Mouse (Mus musculus): ENCODE data around the gene Gm128. TPM values are rescaled to one million over a fixed set of nuclear protein-coding genes. Genes with fewer than 3 reads are reported as not detected.
"Not testable (repeated sequence)": the region's sequence is repeated elsewhere in the genome, so short reads cannot be mapped to it uniquely, and the experiment has no call there.

The Gm128 gene
- polyA plus RNA-seq, 1 experiment from 2014 or later, result 0.97 TPM

GRCm38 (mm10) chr3:95223041-95223440, 18.4 kb downstream of the Gm128 start:
- Histone ChIP-seq H3K36me3 (peaks cover 68% of the 10 kb centered on the region), H3K4me3 (no peak overlapping the region)
- WGBS, result 89% methylated on average over 2 of the region's 2 CpGs

GRCm38 (mm10) chr3:95218466-95219137, 22.8 kb downstream of the Gm128 start:
- Histone ChIP-seq H3K27ac (peak overlapping the region; percentile 99), H3K9me3 (no peaks in the 10 kb centered on the region), H3K36me3 (peaks cover 61% of the 10 kb centered on the region), H3K27me3 (ENCODE audit: insufficient read depth, poor library complexity, severe bottlenecking) (no peaks in the 10 kb centered on the region), H3K4me3 (peak overlapping the region; percentile 86), H3K4me1 (peaks cover 12% of the 10 kb centered on the region; the same call in 1 of the 2 replicates)
- WGBS, result 76% methylated on average over 6 of the region's 6 CpGs
- DNase-seq (ENCODE audit: low spot score), result no peak

More at GRCm38 (mm10) chr3:95223041-95223440, 18.4 kb downstream of the Gm128 start:
- no peak for DNase-seq (ENCODE audit: low spot score)
- H3K4me1 ChIP-seq, result peaks cover 16% of the 10 kb centered on the region
- no peaks in the 10 kb centered on the region for H3K27me3 ChIP-seq (ENCODE audit: insufficient read depth, poor library complexity, severe bottlenecking)
- no peak overlapping the region for H3K27ac ChIP-seq
- H3K9me3 ChIP-seq, result no peaks in the 10 kb centered on the region

GRCm38 (mm10) chr3:95217255-95218134, 23.9 kb downstream of the Gm128 start, which contains the start of gene Gabpb2:
Gene Gabpb2, minus strand, starts transcription at chr3:95217916.
- Histone ChIP-seq H3K27me3 (ENCODE audit: insufficient read depth, poor library complexity, severe bottlenecking) (no peaks in the 10 kb centered on the region), H3K4me1 (peaks cover 12% of the 10 kb centered on the region; the same call in 1 of the 2 replicates), H3K36me3 (peaks cover 50% of the 10 kb centered on the region), H3K27ac (peak within 1 kb of the TSS; percentile 99), H3K9me3 (no peaks in the 10 kb centered on the region), H3K4me3 (peak within 1 kb of the TSS; percentile 86)
- under 1% methylated on average over 56 of the region's 56 CpGs for WGBS
- peak; percentile 98 for DNase-seq (ENCODE audit: low spot score)

GRCm38 (mm10) chr3:95216655-95217254, 24.6 kb downstream of the Gm128 start:
- peaks cover 47% of the 10 kb centered on the region for H3K36me3 ChIP-seq
- no peaks in the 10 kb centered on the region for H3K9me3 ChIP-seq
- 28% methylated on average over 4 of the region's 4 CpGs for WGBS
- no peak for DNase-seq (ENCODE audit: low spot score)
- peaks cover 12% of the 10 kb centered on the region; the same call in 1 of the 2 replicates for H3K4me1 ChIP-seq
- no peaks in the 10 kb centered on the region for H3K27me3 ChIP-seq (ENCODE audit: insufficient read depth, poor library complexity, severe bottlenecking)
- H3K27ac ChIP-seq, result peak overlapping the region; percentile 99
- peak overlapping the region; percentile 86 for H3K4me3 ChIP-seq

GRCm38 (mm10) chr3:95213609-95213975, 27.8 kb downstream of the Gm128 start:
- H3K27me3 ChIP-seq (ENCODE audit: insufficient read depth, poor library complexity, severe bottlenecking), result no peaks in the 10 kb centered on the region
- peaks cover 12% of the 10 kb centered on the region; the same call in 1 of the 2 replicates for H3K4me1 ChIP-seq
- WGBS, result 91% methylated on average over 1 of the region's 1 CpGs
- DNase-seq (ENCODE audit: low spot score), result no peak
- H3K9me3 ChIP-seq, result no peaks in the 10 kb centered on the region
- H3K36me3 ChIP-seq, result peaks cover 44% of the 10 kb centered on the region
- H3K27ac ChIP-seq, result no peak overlapping the region
- no peak overlapping the region for H3K4me3 ChIP-seq

- 88% methylated on average over 9 of the region's 10 CpGs for WGBS
- not testable (repeated sequence) for H3K27ac ChIP-seq; H3K27me3 ChIP-seq (ENCODE audit: insufficient read depth, poor library complexity, severe bottlenecking); H3K4me1 ChIP-seq; H3K4me3 ChIP-seq; H3K9me3 ChIP-seq; DNase-seq (ENCODE audit: low spot score)
- H3K36me3 ChIP-seq, result peaks cover 47% of the 10 kb centered on the region
Measured at GRCm38 (mm10) chr3:95212889-95213608, 28.3 kb downstream of the Gm128 start.

- 89% methylated on average over 2 of the region's 2 CpGs for WGBS
Measured at GRCm38 (mm10) chr3:95210585-95210984, 30.8 kb downstream of the Gm128 start.

GRCm38 (mm10) chr3:95208286-95208685, 33.1 kb downstream of the Gm128 start:
- peaks cover 77% of the 10 kb centered on the region for H3K36me3 ChIP-seq
- WGBS, result 86% methylated on average over 4 of the region's 4 CpGs

More at GRCm38 (mm10) chr3:95210585-95210984, 30.8 kb downstream of the Gm128 start:
- Histone ChIP-seq H3K27ac (no peak overlapping the region), H3K36me3 (peaks cover 65% of the 10 kb centered on the region), H3K9me3 (no peaks in the 10 kb centered on the region), H3K4me1 (no peaks in the 10 kb centered on the region), H3K4me3 (no peak overlapping the region), H3K27me3 (ENCODE audit: insufficient read depth, poor library complexity, severe bottlenecking) (no peaks in the 10 kb centered on the region)
- DNase-seq (ENCODE audit: low spot score), result no peak

GRCm38 (mm10) chr3:95203880-95204279, 37.5 kb downstream of the Gm128 start:
- Histone ChIP-seq H3K9me3 (no peaks in the 10 kb centered on the region), H3K4me3 (no peak overlapping the region), H3K36me3 (peaks cover 93% of the 10 kb centered on the region), H3K27ac (no peak overlapping the region), H3K4me1 (no peaks in the 10 kb centered on the region), H3K27me3 (ENCODE audit: insufficient read depth, poor library complexity, severe bottlenecking) (no peaks in the 10 kb centered on the region)
- no peak for DNase-seq (ENCODE audit: low spot score)
- WGBS, result 91% methylated on average over 6 of the region's 6 CpGs

More at GRCm38 (mm10) chr3:95208286-95208685, 33.1 kb downstream of the Gm128 start:
- Histone ChIP-seq H3K27me3 (ENCODE audit: insufficient read depth, poor library complexity, severe bottlenecking) (no peaks in the 10 kb centered on the region), H3K9me3 (no peaks in the 10 kb centered on the region), H3K4me1 (no peaks in the 10 kb centered on the region), H3K4me3 (no peak overlapping the region), H3K27ac (no peak overlapping the region)
- DNase-seq (ENCODE audit: low spot score), result no peak

GRCm38 (mm10) chr3:95200562-95200961, 40.8 kb downstream of the Gm128 start:
- H3K27me3 ChIP-seq (ENCODE audit: insufficient read depth, poor library complexity, severe bottlenecking), result no peaks in the 10 kb centered on the region
- WGBS, result 81% methylated on average over 2 of the region's 2 CpGs
- H3K4me3 ChIP-seq, result no peak overlapping the region
- DNase-seq (ENCODE audit: low spot score), result no peak
- H3K36me3 ChIP-seq, result peaks cover 93% of the 10 kb centered on the region
- H3K27ac ChIP-seq, result no peak overlapping the region
- H3K4me1 ChIP-seq, result no peaks in the 10 kb centered on the region
- H3K9me3 ChIP-seq, result no peaks in the 10 kb centered on the region

GRCm38 (mm10) chr3:95200132-95200531, 41.3 kb downstream of the Gm128 start:
- no peak overlapping the region for H3K4me3 ChIP-seq
- H3K27ac ChIP-seq, result no peak overlapping the region
- no peak for DNase-seq (ENCODE audit: low spot score)
- H3K27me3 ChIP-seq (ENCODE audit: insufficient read depth, poor library complexity, severe bottlenecking), result no peaks in the 10 kb centered on the region
- H3K4me1 ChIP-seq, result no peaks in the 10 kb centered on the region
- 85% methylated on average over 7 of the region's 7 CpGs for WGBS
- peaks cover 92% of the 10 kb centered on the region for H3K36me3 ChIP-seq
- no peaks in the 10 kb centered on the region for H3K9me3 ChIP-seq

- H3K27ac ChIP-seq, result no peak overlapping the region
- peaks cover 90% of the 10 kb centered on the region for H3K36me3 ChIP-seq
- no peak overlapping the region for H3K4me3 ChIP-seq
- no peaks in the 10 kb centered on the region for H3K4me1 ChIP-seq
- DNase-seq (ENCODE audit: low spot score), result no peak
- H3K9me3 ChIP-seq, result no peaks in the 10 kb centered on the region
- no peaks in the 10 kb centered on the region for H3K27me3 ChIP-seq (ENCODE audit: insufficient read depth, poor library complexity, severe bottlenecking)
- 73% methylated on average over 1 of the region's 1 CpGs for WGBS
Measured at GRCm38 (mm10) chr3:95199101-95199500, 42.3 kb downstream of the Gm128 start.

All from heart, embryonic 10.5 days (tissue).